Mouse (Mus musculus): ENCODE data around the gene Fgfrl1. TPM values are rescaled to one million over a fixed set of nuclear protein-coding genes. Genes with fewer than 3 reads are reported as not detected.
A peak's percentile ranks its signal among the peaks of the same experiment; 100 is the strongest.

Gene Fgfrl1
- polyA plus RNA-seq, 1 experiment: 12.6 TPM

DNA sequence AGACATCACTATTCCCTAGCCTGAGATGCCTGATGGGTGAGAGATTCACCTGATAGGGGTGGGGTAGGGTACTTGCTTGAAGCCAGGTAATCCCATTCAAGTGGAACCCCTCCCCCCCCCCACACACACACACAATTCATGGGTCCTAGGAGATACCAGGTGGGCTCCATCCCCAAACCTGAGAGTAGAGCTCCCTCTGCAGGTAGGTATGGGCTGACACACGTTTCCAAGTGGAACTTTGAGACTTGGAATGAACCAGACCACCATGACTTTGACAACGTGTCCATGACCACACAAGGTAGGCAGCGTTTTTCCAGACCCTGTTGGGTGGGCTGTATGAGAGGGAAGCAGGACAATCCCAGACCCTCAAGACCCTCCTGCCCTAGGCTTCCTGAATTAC lies 12.3 kb upstream of the Fgfrl1 start:
- no peak for DNase-seq (ENCODE audit: low read depth in 1 of 2, low spot score in 2 of 2)
- H3K27ac ChIP-seq (ENCODE audit: insufficient read depth, low read length): no peak overlapping the region
- no peak overlapping the region for H3K4me3 ChIP-seq (ENCODE audit: extremely low read depth, insufficient read depth, insufficient read length)
- peaks cover 1% of the 10 kb centered on the region; the same call in 1 of the 2 replicates for H3K36me3 ChIP-seq (ENCODE audit: control insufficient read depth, insufficient read depth, low read length)
- no peak for TF ChIP-seq POLR2A (IDR thresholded peaks at IDR 0.05; ENCODE audit: low read depth, low read length)
- no peaks in the 10 kb centered on the region for H3K27me3 ChIP-seq (ENCODE audit: control insufficient read depth, insufficient read depth, low read length)
- 67% methylated on average over 3 of the region's 3 CpGs for WGBS
- no peaks in the 10 kb centered on the region for H3K4me1 ChIP-seq (ENCODE audit: control insufficient read depth, insufficient read depth, insufficient read length)

DNA sequence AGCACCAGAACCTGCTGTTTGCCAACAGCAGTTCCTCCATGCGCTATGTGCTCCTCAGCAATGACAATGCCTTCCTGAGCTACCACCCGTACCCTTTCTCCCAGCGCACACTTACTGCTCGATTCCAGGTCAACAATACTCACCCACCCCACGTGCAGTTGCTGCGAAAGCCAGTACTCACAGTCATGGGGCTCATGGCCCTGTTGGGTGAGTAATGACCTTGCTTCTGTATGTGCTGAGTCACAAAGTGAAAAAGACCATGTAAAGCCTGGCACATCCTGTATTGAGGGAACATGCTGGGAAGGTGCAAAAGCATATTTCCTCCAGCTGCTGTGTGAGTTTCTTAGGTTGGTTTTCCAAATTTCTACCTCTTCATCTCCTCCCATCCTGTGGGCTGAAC lies 11.3 kb upstream of the Fgfrl1 start:
- 97% methylated on average over 6 of the region's 6 CpGs for WGBS
- Histone ChIP-seq H3K27me3 (ENCODE audit: control insufficient read depth, insufficient read depth, low read length) (no peaks in the 10 kb centered on the region), H3K4me1 (ENCODE audit: control insufficient read depth, insufficient read depth, insufficient read length) (no peaks in the 10 kb centered on the region), H3K36me3 (ENCODE audit: control insufficient read depth, insufficient read depth, low read length) (peaks cover 1% of the 10 kb centered on the region; the same call in 1 of the 2 replicates), H3K27ac (ENCODE audit: insufficient read depth, low read length) (no peak overlapping the region), H3K4me3 (ENCODE audit: extremely low read depth, insufficient read depth, insufficient read length) (no peak overlapping the region)
- TF ChIP-seq POLR2A (IDR thresholded peaks at IDR 0.05; ENCODE audit: low read depth, low read length) (no peak), CTCF (IDR thresholded peaks at IDR 0.05; ENCODE audit: extremely low read depth, insufficient read depth, insufficient read length, insufficient replicate concordance) (no peak)
- no peak for DNase-seq (ENCODE audit: low read depth in 1 of 2, low spot score in 2 of 2)

GRCm38 (mm10) chr5:108689091-108689490 lies 3.1 kb upstream of the Fgfrl1 start:
- no peak for TF ChIP-seq CTCF (IDR thresholded peaks at IDR 0.05; ENCODE audit: extremely low read depth, insufficient read depth, insufficient read length, insufficient replicate concordance)
- no peak for TF ChIP-seq POLR2A (IDR thresholded peaks at IDR 0.05; ENCODE audit: low read depth, low read length)
- H3K27me3 ChIP-seq (ENCODE audit: control insufficient read depth, insufficient read depth, low read length): no peaks in the 10 kb centered on the region
- no peaks in the 10 kb centered on the region for H3K4me1 ChIP-seq (ENCODE audit: control insufficient read depth, insufficient read depth, insufficient read length)
- H3K4me3 ChIP-seq (ENCODE audit: extremely low read depth, insufficient read depth, insufficient read length): no peak overlapping the region
- WGBS: 85% methylated on average over 5 of the region's 5 CpGs
- H3K36me3 ChIP-seq (ENCODE audit: control insufficient read depth, insufficient read depth, low read length): no peaks in the 10 kb centered on the region
- no peak for DNase-seq (ENCODE audit: low read depth in 1 of 2, low spot score in 2 of 2)
- no peak overlapping the region for H3K27ac ChIP-seq (ENCODE audit: insufficient read depth, low read length)

DNA sequence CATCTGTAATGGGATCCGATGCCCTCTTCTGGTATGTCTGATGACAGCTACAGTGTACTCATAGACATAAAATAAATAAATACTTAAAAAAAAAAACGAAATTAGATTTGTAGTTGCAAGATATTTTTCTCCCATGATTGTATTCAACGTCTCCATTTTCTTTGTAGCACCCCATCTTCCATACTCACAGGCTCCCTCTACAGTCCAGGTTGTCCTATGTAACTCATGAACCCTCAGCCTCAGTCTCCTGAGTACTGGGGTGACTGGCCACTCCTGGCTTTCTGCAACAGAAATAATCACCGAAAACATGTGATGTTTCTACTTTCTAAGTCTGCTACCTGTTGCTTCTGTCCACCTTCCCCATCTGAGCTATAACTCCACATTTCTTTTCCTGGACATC lies 1.0 kb upstream of the Fgfrl1 start:
- Histone ChIP-seq H3K27me3 (ENCODE audit: control insufficient read depth, insufficient read depth, low read length) (no peaks in the 10 kb centered on the region), H3K4me3 (ENCODE audit: extremely low read depth, insufficient read depth, insufficient read length) (no peak overlapping the region), H3K4me1 (ENCODE audit: control insufficient read depth, insufficient read depth, insufficient read length) (no peaks in the 10 kb centered on the region; the same call in 1 of the 2 replicates), H3K27ac (ENCODE audit: insufficient read depth, low read length) (no peak overlapping the region), H3K36me3 (ENCODE audit: control insufficient read depth, insufficient read depth, low read length) (no peaks in the 10 kb centered on the region)
- no peak for DNase-seq (ENCODE audit: low read depth in 1 of 2, low spot score in 2 of 2)
- WGBS: 61% methylated on average over 4 of the region's 4 CpGs
- no peak for TF ChIP-seq CTCF (IDR thresholded peaks at IDR 0.05; ENCODE audit: extremely low read depth, insufficient read depth, insufficient read length, insufficient replicate concordance)
- no peak for TF ChIP-seq POLR2A (IDR thresholded peaks at IDR 0.05; ENCODE audit: low read depth, low read length)

DNA sequence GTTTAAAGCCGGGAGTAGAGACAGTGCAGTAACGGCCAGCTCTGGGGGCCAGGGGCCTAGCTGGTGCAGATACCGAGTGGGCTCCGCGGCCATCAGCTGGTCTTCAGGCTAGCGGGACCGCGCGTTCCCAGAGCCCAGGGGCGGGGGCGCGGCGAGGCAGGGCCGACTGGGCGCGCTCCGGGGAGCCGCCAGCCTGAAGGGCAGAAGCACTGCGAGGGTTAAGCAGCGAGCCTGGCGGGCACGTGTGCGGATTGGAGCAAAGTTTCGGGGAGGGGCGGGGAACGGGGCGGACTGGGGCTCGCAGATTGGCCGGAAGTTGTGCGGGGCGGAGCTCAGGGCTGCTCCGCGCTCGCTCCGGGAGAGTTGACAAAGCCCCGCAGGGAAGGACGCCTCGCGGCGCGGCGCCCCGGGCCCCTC lies 1.7 kb downstream of the Fgfrl1 start:
- H3K27ac ChIP-seq (ENCODE audit: insufficient read depth, low read length): no peak overlapping the region
- no peaks in the 10 kb centered on the region for H3K36me3 ChIP-seq (ENCODE audit: control insufficient read depth, insufficient read depth, low read length)
- TF ChIP-seq CTCF (IDR thresholded peaks at IDR 0.05; ENCODE audit: extremely low read depth, insufficient read depth, insufficient read length, insufficient replicate concordance) (no peak), POLR2A (IDR thresholded peaks at IDR 0.05; ENCODE audit: low read depth, low read length) (no peak)
- peak; percentile 75 to 81 for DNase-seq (ENCODE audit: low read depth in 1 of 2, low spot score in 2 of 2)
- no peaks in the 10 kb centered on the region for H3K27me3 ChIP-seq (ENCODE audit: control insufficient read depth, insufficient read depth, low read length)
- peak overlapping the region; percentile 68 for H3K4me3 ChIP-seq (ENCODE audit: extremely low read depth, insufficient read depth, insufficient read length)
- WGBS: 1% methylated on average over 31 of the region's 43 CpGs
- no peaks in the 10 kb centered on the region; the same call in 1 of the 2 replicates for H3K4me1 ChIP-seq (ENCODE audit: control insufficient read depth, insufficient read depth, insufficient read length)

- Histone ChIP-seq H3K36me3 (ENCODE audit: control insufficient read depth, insufficient read depth, low read length) (no peaks in the 10 kb centered on the region), H3K4me3 (ENCODE audit: extremely low read depth, insufficient read depth, insufficient read length) (peak overlapping the region; percentile 66), H3K27me3 (ENCODE audit: control insufficient read depth, insufficient read depth, low read length) (no peaks in the 10 kb centered on the region), H3K4me1 (ENCODE audit: control insufficient read depth, insufficient read depth, insufficient read length) (no peaks in the 10 kb centered on the region; the same call in 1 of the 2 replicates), H3K27ac (ENCODE audit: insufficient read depth, low read length) (no peak overlapping the region)
- TF ChIP-seq POLR2A (IDR thresholded peaks at IDR 0.05; ENCODE audit: low read depth, low read length): no peak
- TF ChIP-seq CTCF (IDR thresholded peaks at IDR 0.05; ENCODE audit: extremely low read depth, insufficient read depth, insufficient read length, insufficient replicate concordance): no peak
- DNase-seq (ENCODE audit: low read depth in 1 of 2, low spot score in 2 of 2): peak in 1 of 2 experiments; percentile 21
- under 1% methylated on average over 81 of the region's 99 CpGs for WGBS
These were observed 2.4 kb downstream of the Fgfrl1 start for GRCm38 (mm10) chr5:108694352-108695261.

GRCm38 (mm10) chr5:108695861-108696260 lies 3.7 kb downstream of the Fgfrl1 start:
- Histone ChIP-seq H3K36me3 (ENCODE audit: control insufficient read depth, insufficient read depth, low read length) (no peaks in the 10 kb centered on the region), H3K4me3 (ENCODE audit: extremely low read depth, insufficient read depth, insufficient read length) (no peak overlapping the region), H3K27ac (ENCODE audit: insufficient read depth, low read length) (no peak overlapping the region), H3K4me1 (ENCODE audit: control insufficient read depth, insufficient read depth, insufficient read length) (no peaks in the 10 kb centered on the region; the same call in 1 of the 2 replicates), H3K27me3 (ENCODE audit: control insufficient read depth, insufficient read depth, low read length) (no peaks in the 10 kb centered on the region)
- WGBS: 96% methylated on average over 12 of the region's 12 CpGs
- TF ChIP-seq POLR2A (IDR thresholded peaks at IDR 0.05; ENCODE audit: low read depth, low read length) (no peak), CTCF (IDR thresholded peaks at IDR 0.05; ENCODE audit: extremely low read depth, insufficient read depth, insufficient read length, insufficient replicate concordance) (no peak)
- no peak for DNase-seq (ENCODE audit: low read depth in 1 of 2, low spot score in 2 of 2)
